Mouse (Mus musculus) erythroblast, embryonic 14.5 days (primary cell): ENCODE measurements around the gene Zyg11b.

Experiments
- GATA1 ChIP-seq: IDR thresholded peaks from 2 replicates; pipeline ENCODE4 v1.6.1; 2012; ENCODE audit warnings: low read length, inconsistent platforms, mixed read lengths
- TAL1 ChIP-seq: IDR thresholded peaks from 3 replicates; pipeline ENCODE4 v1.6.1; 2012; ENCODE audit warnings: low read length, inconsistent platforms, mixed read lengths

DNA sequence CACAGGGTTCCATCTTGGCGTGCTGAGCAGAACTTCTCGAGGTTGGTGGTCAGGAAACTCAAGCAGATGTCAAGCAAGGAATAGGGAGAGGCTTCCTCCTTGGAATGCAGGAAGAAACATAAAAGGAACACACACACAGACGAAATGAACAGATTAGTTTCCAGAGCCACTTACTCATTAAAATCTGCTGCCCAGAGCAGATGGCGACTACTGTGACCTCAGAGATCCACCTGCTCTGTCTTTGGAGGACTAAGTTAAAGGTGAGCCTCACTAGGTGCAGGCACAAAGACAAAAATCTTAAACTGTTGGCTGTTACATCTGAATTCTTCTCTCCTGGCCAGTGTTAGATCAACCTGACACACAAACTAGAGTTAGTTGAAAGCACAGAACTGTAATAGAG lies 28.6 kb downstream of the Zyg11b start:
- TF ChIP-seq GATA1 (no peak), TAL1 (no peak)
